Mouse (Mus musculus) myocyte (in vitro differentiated cells): ENCODE measurements around the gene Mlf2. TPM values are rescaled to one million over a fixed set of nuclear protein-coding genes. Genes with fewer than 3 reads are reported as not detected.
"Not testable (repeated sequence)": the region's sequence is repeated elsewhere in the genome, so short reads cannot be mapped to it uniquely, and the experiment has no call there.

Experiments
- H3K27me3 ChIP-seq: one replicate; pipeline ENCODE4 v1.6.1; 2011; ENCODE audit not compliant: control insufficient read depth, insufficient read depth, insufficient read length
- H3K36me3 ChIP-seq: one replicate; pipeline ENCODE4 v1.6.1; 2011; ENCODE audit not compliant: control insufficient read depth, insufficient read depth
- H3K4me2 ChIP-seq: one replicate; pipeline ENCODE4 v1.6.1; 2011; ENCODE audit warnings: low read depth, control low read depth
- H3K4me3 ChIP-seq: one replicate; pipeline ENCODE4 v1.5.1; 2011; ENCODE audit warnings: mild to moderate bottlenecking, control low read depth, moderate library complexity
- H3K79me2 ChIP-seq: one replicate; pipeline ENCODE4 v1.6.1; 2011; ENCODE audit not compliant: control insufficient read depth, insufficient read depth
- H3ac ChIP-seq: one replicate; pipeline ENCODE4 v1.6.1; 2011; ENCODE audit not compliant: control insufficient read depth, insufficient read length
- CEBPB ChIP-seq: IDR thresholded peaks from 2 replicates; pipeline ENCODE4 v1.6.1; 2011; ENCODE audit warnings: mild to moderate bottlenecking, moderate library complexity; ENCODE audit not compliant: poor library complexity, insufficient read depth, severe bottlenecking
- E2F4 ChIP-seq: IDR thresholded peaks from one replicate; pipeline ENCODE4 v1.6.1; 2011; ENCODE audit warnings: mild to moderate bottlenecking, control low read depth, moderate library complexity; ENCODE audit not compliant: insufficient read depth
- MAX ChIP-seq: IDR thresholded peaks from one replicate; pipeline ENCODE4 v1.6.1; 2011; ENCODE audit warnings: low read depth, mild to moderate bottlenecking, control low read depth
- MYOD1 ChIP-seq, 3 experiments: IDR thresholded peaks; one replicate each; pipeline ENCODE4 v1.6.1; 2011; ENCODE audit warnings: control low read depth in 2 of 3, low read depth in 2 of 3, mild to moderate bottlenecking in 2 of 3, moderate library complexity in 1 of 3; ENCODE audit not compliant: insufficient read length in 2 of 3, control insufficient read depth in 1 of 3
- MYOG ChIP-seq, 3 experiments: IDR thresholded peaks; one replicate each; pipeline ENCODE4 v1.6.1; 2011; ENCODE audit warnings: control low read depth in 2 of 3, low read depth in 2 of 3, mild to moderate bottlenecking in 2 of 3; ENCODE audit not compliant: insufficient read length in 2 of 3, control insufficient read depth in 1 of 3, insufficient read depth in 1 of 3
- POLR2A ChIP-seq: IDR thresholded peaks from one replicate; pipeline ENCODE4 v1.6.1; 2011; ENCODE audit warnings: low read depth, mild to moderate bottlenecking, control low read depth, moderate library complexity; ENCODE audit not compliant: insufficient read length
- POLR2AphosphoS2 ChIP-seq: IDR thresholded peaks from one replicate; pipeline ENCODE4 v1.6.1; 2011; ENCODE audit warnings: low read depth, control low read depth; ENCODE audit not compliant: insufficient read length
- REST ChIP-seq: IDR thresholded peaks from one replicate; pipeline ENCODE4 v1.6.1; 2011; ENCODE audit warnings: mild to moderate bottlenecking, control low read depth, moderate library complexity; ENCODE audit not compliant: insufficient read depth, insufficient read length
- SRF ChIP-seq: IDR thresholded peaks from one replicate; pipeline ENCODE4 v1.6.1; 2011; ENCODE audit warnings: low read depth; ENCODE audit not compliant: control insufficient read depth, insufficient read length
- TCF12 ChIP-seq: IDR thresholded peaks from one replicate; pipeline ENCODE4 v1.6.1; 2011; ENCODE audit warnings: mild to moderate bottlenecking, control low read depth; ENCODE audit not compliant: poor library complexity, insufficient read depth, severe bottlenecking
- TCF3 ChIP-seq: IDR thresholded peaks from one replicate; pipeline ENCODE4 v1.6.1; 2011; ENCODE audit warnings: low read depth, control low read depth; ENCODE audit not compliant: insufficient read length
- USF1 ChIP-seq: IDR thresholded peaks from one replicate; pipeline ENCODE4 v1.6.1; 2011; ENCODE audit warnings: low read depth, mild to moderate bottlenecking, control low read depth, moderate library complexity
- polyA plus RNA-seq: library from polyadenylated mRNA; unstranded; fragments of >200 nt; fragmentation: generic; extraction: Trizol; gene quantifications from one replicate; pipeline ENCODE4 v1.2.1, GENCODE M21; 2012; ENCODE audit warnings: missing spikeins

Gene Mlf2
- polyA plus RNA-seq, 1 experiment, result 384 TPM

- TF ChIP-seq POLR2A (no peak), MYOG (IDR thresholded peaks at IDR 0.05; ENCODE audit: control insufficient read depth in 1 of 3, insufficient read depth in 1 of 3, insufficient read length in 2 of 3, low read depth in 2 of 3) (no peak), POLR2AphosphoS2 (no peak), TCF12 (no peak), E2F4 (no peak), MAX (no peak), TCF3 (no peak), MYOD1 (IDR thresholded peaks at IDR 0.05; ENCODE audit: control insufficient read depth in 1 of 3, insufficient read length in 2 of 3, low read depth in 2 of 3) (no peak), REST (no peak), USF1 (no peak), SRF (no peak), CEBPB (no peak)
- peaks cover 24% of the 10 kb centered on the region for H3K27me3 ChIP-seq
- no peaks in the 10 kb centered on the region for H3K79me2 ChIP-seq
- H3K4me3 ChIP-seq, result no peak within 1 kb of the TSS
- H3ac ChIP-seq, result no peak within 1 kb of the TSS
- H3K36me3 ChIP-seq, result no peaks in the 10 kb centered on the region
- no peak within 1 kb of the TSS for H3K4me2 ChIP-seq
These were observed 43.2 kb upstream of the Mlf2 start, which contains the start of gene Cd4 for GRCm38 (mm10) chr6:124887986-124888385. Gene Cd4, minus strand, starts transcription at chr6:124888221.

- H3ac ChIP-seq, result no peak overlapping the region
- peaks cover 25% of the 10 kb centered on the region for H3K27me3 ChIP-seq
- H3K4me3 ChIP-seq, result no peak overlapping the region
- TF ChIP-seq MYOD1 (IDR thresholded peaks at IDR 0.05; ENCODE audit: control insufficient read depth in 1 of 3, insufficient read length in 2 of 3, low read depth in 2 of 3), result no peak
- TF ChIP-seq TCF3, result no peak
- no peak for TF ChIP-seq E2F4
- no peak for TF ChIP-seq REST
- no peak for TF ChIP-seq MYOG (IDR thresholded peaks at IDR 0.05; ENCODE audit: control insufficient read depth in 1 of 3, insufficient read depth in 1 of 3, insufficient read length in 2 of 3, low read depth in 2 of 3)
- no peak for TF ChIP-seq CEBPB
- no peak for TF ChIP-seq MAX
- no peak for TF ChIP-seq POLR2AphosphoS2
- no peak for TF ChIP-seq TCF12
- TF ChIP-seq USF1, result no peak
- no peak for TF ChIP-seq SRF
- no peak for TF ChIP-seq POLR2A
- no peaks in the 10 kb centered on the region for H3K36me3 ChIP-seq
- H3K4me2 ChIP-seq, result no peak overlapping the region
- no peaks in the 10 kb centered on the region for H3K79me2 ChIP-seq
These were observed 42.5 kb upstream of the Mlf2 start for GRCm38 (mm10) chr6:124888555-124889125.

- Histone ChIP-seq H3ac (no peak overlapping the region), H3K79me2 (no peaks in the 10 kb centered on the region), H3K36me3 (no peaks in the 10 kb centered on the region), H3K27me3 (peaks cover 25% of the 10 kb centered on the region), H3K4me3 (no peak overlapping the region), H3K4me2 (no peak overlapping the region)
- no peak for TF ChIP-seq MAX
- TF ChIP-seq POLR2A, result no peak
- TF ChIP-seq CEBPB, result no peak
- no peak for TF ChIP-seq MYOD1 (IDR thresholded peaks at IDR 0.05; ENCODE audit: control insufficient read depth in 1 of 3, insufficient read length in 2 of 3, low read depth in 2 of 3)
- no peak for TF ChIP-seq REST
- TF ChIP-seq TCF12, result no peak
- TF ChIP-seq E2F4, result no peak
- no peak for TF ChIP-seq TCF3
- no peak for TF ChIP-seq SRF
- TF ChIP-seq MYOG (IDR thresholded peaks at IDR 0.05; ENCODE audit: control insufficient read depth in 1 of 3, insufficient read depth in 1 of 3, insufficient read length in 2 of 3, low read depth in 2 of 3), result no peak
- TF ChIP-seq USF1, result no peak
- no peak for TF ChIP-seq POLR2AphosphoS2
These were observed 40.2 kb upstream of the Mlf2 start for GRCm38 (mm10) chr6:124890997-124891396.

- not testable (repeated sequence) for H3K79me2 ChIP-seq, H3K4me2 ChIP-seq, H3K4me3 ChIP-seq, H3K36me3 ChIP-seq, H3ac ChIP-seq
- peaks cover 18% of the 10 kb centered on the region for H3K27me3 ChIP-seq
These were observed 37.1 kb upstream of the Mlf2 start for GRCm38 (mm10) chr6:124894113-124894512.

- no peaks in the 10 kb centered on the region for H3K27me3 ChIP-seq
These were observed 32.8 kb upstream of the Mlf2 start for GRCm38 (mm10) chr6:124898359-124898758.

More at GRCm38 (mm10) chr6:124898359-124898758, 32.8 kb upstream of the Mlf2 start:
- H3K36me3 ChIP-seq, result no peaks in the 10 kb centered on the region
- H3ac ChIP-seq, result no peak overlapping the region
- H3K79me2 ChIP-seq, result no peaks in the 10 kb centered on the region
- TF ChIP-seq POLR2A (no peak), POLR2AphosphoS2 (no peak), MAX (no peak), SRF (no peak), USF1 (no peak), CEBPB (no peak), MYOD1 (IDR thresholded peaks at IDR 0.05; ENCODE audit: control insufficient read depth in 1 of 3, insufficient read length in 2 of 3, low read depth in 2 of 3) (no peak)
- H3K4me2 ChIP-seq, result no peak overlapping the region
- H3K4me3 ChIP-seq, result no peak overlapping the region
